Mouse (Mus musculus): ENCODE measurements around the gene Cd28. TPM values are rescaled to one million over a fixed set of nuclear protein-coding genes. Genes with fewer than 3 reads are reported as not detected.

The Cd28 gene
- polyA plus RNA-seq, 1 experiment, result not detected

DNA sequence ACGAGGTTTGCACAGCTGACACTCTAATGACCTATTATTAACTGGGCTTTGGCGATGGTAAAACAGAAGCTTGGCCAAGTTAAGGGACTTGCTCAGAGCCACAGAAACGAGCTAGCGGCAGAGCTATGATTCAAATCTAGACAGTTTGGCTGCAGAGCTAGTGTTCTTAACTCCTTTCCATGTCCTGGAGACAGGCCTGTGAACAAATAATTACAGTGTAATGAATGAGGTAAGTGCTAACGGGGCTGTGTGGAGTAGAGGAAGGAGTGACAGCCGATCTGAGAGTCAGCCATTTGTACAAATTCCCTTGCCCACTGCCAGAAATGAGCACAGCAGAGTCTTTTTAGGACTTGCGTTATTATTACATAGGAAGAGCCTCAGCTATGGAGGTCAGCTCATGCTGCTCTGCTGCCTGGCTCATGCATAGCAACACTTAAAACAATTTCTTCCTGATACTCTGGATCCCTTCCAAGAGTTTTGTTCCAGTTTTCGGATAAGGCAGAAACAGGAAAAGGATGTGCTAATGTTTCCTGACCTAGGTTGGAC lies 876 bp upstream of the Cd28 start:
- 18% methylated on average over 8 of the region's 8 CpGs for WGBS
- no peak for TF ChIP-seq CTCF (IDR thresholded peaks at IDR 0.05; ENCODE audit: insufficient read depth, low read depth, low read length)
- no peak for TF ChIP-seq POLR2A (IDR thresholded peaks at IDR 0.05; ENCODE audit: insufficient read depth, low read depth, low read length)
- H3K4me1 ChIP-seq (ENCODE audit: control insufficient read depth, insufficient read depth, low read length), result no peaks in the 10 kb centered on the region
- peak overlapping the region; percentile 15; the same call in 1 of the 2 replicates for H3K27ac ChIP-seq (ENCODE audit: insufficient read depth, low read depth, low read length)
- no peak overlapping the region for H3K4me3 ChIP-seq (ENCODE audit: insufficient read depth, low read depth, low read length)

DNA sequence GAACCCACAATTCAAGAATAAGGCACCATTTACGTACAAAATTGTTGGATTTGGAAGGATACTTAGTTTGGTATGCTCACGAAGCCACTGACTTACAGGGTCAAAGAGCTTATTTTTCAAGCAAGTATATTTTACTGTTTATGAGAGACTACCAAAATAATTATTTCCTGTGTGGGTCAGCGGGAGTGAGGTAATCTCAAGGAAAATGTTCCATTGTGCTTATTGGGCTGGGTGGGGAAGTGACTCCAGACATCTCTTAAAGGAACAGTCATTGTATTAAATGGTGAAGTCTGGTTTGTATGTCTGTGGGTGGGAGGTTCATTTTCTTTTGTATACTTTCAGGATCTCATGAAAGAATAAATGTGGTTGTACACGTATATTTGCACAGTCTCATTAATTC lies 2.0 kb downstream of the Cd28 start:
- H3K27ac ChIP-seq (ENCODE audit: insufficient read depth, low read depth, low read length), result no peak overlapping the region
- H3K4me3 ChIP-seq (ENCODE audit: insufficient read depth, low read depth, low read length), result no peak overlapping the region
- 88% methylated on average over 4 of the region's 4 CpGs for WGBS
- H3K4me1 ChIP-seq (ENCODE audit: control insufficient read depth, insufficient read depth, low read length), result no peaks in the 10 kb centered on the region
- TF ChIP-seq POLR2A (IDR thresholded peaks at IDR 0.05; ENCODE audit: insufficient read depth, low read depth, low read length) (no peak), CTCF (IDR thresholded peaks at IDR 0.05; ENCODE audit: insufficient read depth, low read depth, low read length) (no peak)

DNA sequence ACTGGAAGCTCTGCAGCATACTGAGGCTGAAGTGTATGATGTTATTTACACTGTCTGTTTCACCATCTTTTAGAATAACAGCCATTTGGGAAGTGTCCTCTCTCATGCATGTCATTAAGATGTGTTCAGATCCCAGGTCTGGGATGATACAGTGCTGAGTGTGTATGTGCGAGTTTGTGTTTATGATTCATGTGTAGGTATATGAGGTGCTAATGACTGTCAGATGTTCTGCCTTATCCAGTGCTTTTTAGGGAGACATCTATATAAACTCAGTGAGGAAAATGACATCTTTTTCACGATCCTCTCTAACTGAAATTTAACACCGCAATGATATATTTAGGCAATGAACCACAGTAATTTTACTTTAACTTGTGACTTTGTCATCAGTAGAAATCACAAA lies 7.0 kb downstream of the Cd28 start:
- Histone ChIP-seq H3K4me1 (ENCODE audit: control insufficient read depth, insufficient read depth, low read length) (no peaks in the 10 kb centered on the region), H3K27ac (ENCODE audit: insufficient read depth, low read depth, low read length) (no peak overlapping the region), H3K4me3 (ENCODE audit: insufficient read depth, low read depth, low read length) (no peak overlapping the region)
- WGBS, result 94% methylated on average over 3 of the region's 3 CpGs
- TF ChIP-seq POLR2A (IDR thresholded peaks at IDR 0.05; ENCODE audit: insufficient read depth, low read depth, low read length) (no peak), CTCF (IDR thresholded peaks at IDR 0.05; ENCODE audit: insufficient read depth, low read depth, low read length) (no peak)

DNA sequence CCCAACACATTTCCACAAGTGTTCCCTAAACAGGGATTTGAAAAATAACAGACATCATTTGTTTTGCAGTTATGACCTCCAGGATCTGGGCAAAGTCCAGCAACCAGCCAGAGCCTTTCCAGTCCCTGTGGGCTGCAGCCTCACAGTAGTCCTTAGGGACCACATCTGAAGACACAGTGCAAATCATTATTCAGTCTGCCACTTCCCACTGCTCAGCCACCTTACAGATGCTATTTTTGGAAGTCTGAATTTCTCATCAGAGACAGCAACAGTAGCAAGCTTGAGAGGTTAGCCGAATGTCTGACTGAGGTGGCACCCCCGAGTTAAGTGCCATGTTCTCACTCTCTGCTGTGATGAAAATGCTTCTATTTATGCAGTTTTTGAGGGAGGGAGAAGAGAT lies 15.3 kb downstream of the Cd28 start:
- no peak overlapping the region for H3K4me3 ChIP-seq (ENCODE audit: insufficient read depth, low read depth, low read length)
- no peak overlapping the region for H3K27ac ChIP-seq (ENCODE audit: insufficient read depth, low read depth, low read length)
- TF ChIP-seq CTCF (IDR thresholded peaks at IDR 0.05; ENCODE audit: insufficient read depth, low read depth, low read length), result no peak
- TF ChIP-seq POLR2A (IDR thresholded peaks at IDR 0.05; ENCODE audit: insufficient read depth, low read depth, low read length), result no peak
- 69% methylated on average over 2 of the region's 2 CpGs for WGBS
- H3K4me1 ChIP-seq (ENCODE audit: control insufficient read depth, insufficient read depth, low read length), result no peaks in the 10 kb centered on the region

DNA sequence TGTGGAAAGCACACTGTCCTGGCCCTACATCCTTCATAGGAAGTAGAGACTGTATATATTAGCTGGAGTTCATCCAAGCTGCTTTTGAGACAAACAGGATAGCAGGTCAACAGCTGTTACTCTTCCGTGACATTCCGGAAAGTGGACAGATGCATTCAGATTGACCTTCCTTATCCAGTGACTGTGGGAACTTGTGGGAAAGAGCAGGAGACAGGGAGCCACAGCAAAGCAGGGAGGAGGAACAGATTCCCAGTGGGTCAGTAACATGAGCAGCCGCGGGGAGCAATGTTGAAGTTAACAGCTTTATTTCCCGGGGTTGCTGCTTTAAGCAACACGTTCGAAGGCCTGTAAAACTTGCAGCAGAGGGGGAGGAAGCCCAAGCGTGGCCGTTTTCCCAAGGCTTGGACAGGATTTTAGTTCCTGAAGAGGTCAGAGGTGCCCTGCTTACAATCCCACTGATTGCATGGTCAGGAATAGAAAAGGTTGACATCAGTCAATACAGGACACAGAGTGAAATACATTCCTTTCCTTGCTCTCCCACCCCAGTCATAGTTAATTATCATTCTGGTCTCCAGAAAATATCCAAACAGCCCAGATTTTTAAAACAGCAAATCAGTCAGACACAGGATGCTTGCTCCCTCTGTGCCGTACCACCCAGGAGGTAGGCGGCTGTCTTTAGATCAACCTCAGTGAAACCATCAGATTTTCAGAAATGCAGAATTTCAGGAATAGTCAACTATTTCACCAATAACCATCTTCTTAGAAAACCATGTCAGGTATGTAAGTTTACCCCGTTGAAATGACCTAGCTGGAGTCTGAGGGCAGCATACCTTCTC lies 18.7 kb downstream of the Cd28 start:
- no peak overlapping the region for H3K27ac ChIP-seq (ENCODE audit: insufficient read depth, low read depth, low read length)
- H3K4me1 ChIP-seq (ENCODE audit: control insufficient read depth, insufficient read depth, low read length), result no peaks in the 10 kb centered on the region
- TF ChIP-seq CTCF (IDR thresholded peaks at IDR 0.05; ENCODE audit: insufficient read depth, low read depth, low read length) (no peak), POLR2A (IDR thresholded peaks at IDR 0.05; ENCODE audit: insufficient read depth, low read depth, low read length) (no peak)
- 78% methylated on average over 12 of the region's 12 CpGs for WGBS
- H3K4me3 ChIP-seq (ENCODE audit: insufficient read depth, low read depth, low read length), result no peak overlapping the region

DNA sequence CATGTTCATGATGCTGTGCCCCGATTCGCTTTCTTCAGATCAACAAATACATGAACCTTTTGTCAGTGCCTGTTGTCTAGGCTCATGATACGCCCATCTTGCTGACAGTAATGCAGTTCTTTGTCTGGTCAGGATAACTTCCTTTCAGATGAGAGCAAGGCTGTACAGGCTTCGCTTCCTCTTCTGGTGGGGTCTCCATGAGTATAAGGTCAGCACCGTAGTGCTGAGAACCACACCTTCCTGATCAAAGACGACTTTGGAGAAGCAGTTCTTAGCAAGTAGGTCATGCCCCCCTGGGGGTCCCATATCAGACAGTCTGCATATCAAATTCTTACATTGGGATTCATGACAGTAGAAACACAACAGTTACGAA lies 19.3 kb downstream of the Cd28 start:
- H3K27ac ChIP-seq (ENCODE audit: insufficient read depth, low read depth, low read length), result no peak overlapping the region
- TF ChIP-seq POLR2A (IDR thresholded peaks at IDR 0.05; ENCODE audit: insufficient read depth, low read depth, low read length) (no peak), CTCF (IDR thresholded peaks at IDR 0.05; ENCODE audit: insufficient read depth, low read depth, low read length) (no peak)
- H3K4me1 ChIP-seq (ENCODE audit: control insufficient read depth, insufficient read depth, low read length), result no peaks in the 10 kb centered on the region
- WGBS, result 89% methylated on average over 7 of the region's 7 CpGs
- H3K4me3 ChIP-seq (ENCODE audit: insufficient read depth, low read depth, low read length), result no peak overlapping the region

DNA sequence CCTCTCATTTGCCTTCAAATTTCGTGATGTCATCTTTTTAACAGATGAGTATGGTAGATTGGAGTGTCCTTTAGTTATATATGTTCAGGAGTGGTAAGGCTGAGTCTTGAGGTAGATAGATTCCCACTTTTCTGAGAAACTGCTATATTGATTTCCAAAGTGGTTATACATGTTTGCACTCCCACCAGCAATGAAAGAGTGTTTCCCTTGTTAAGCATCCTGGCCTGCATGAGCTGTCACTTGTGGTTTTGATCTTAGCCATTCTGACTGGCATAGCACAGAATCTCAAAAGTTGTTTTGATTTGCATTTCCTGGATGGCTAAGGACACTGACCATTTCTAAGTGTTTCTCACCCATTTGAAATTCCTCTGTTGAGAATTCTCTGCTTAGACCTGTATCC lies 27.7 kb downstream of the Cd28 start:
- Histone ChIP-seq H3K4me3 (ENCODE audit: insufficient read depth, low read depth, low read length) (no peak overlapping the region), H3K4me1 (ENCODE audit: control insufficient read depth, insufficient read depth, low read length) (peaks cover 4% of the 10 kb centered on the region; the same call in 1 of the 2 replicates), H3K27ac (ENCODE audit: insufficient read depth, low read depth, low read length) (no peak overlapping the region)
- TF ChIP-seq CTCF (IDR thresholded peaks at IDR 0.05; ENCODE audit: insufficient read depth, low read depth, low read length) (no peak), POLR2A (IDR thresholded peaks at IDR 0.05; ENCODE audit: insufficient read depth, low read depth, low read length) (no peak)
- WGBS, result 80% methylated on average over 1 of the region's 1 CpGs

DNA sequence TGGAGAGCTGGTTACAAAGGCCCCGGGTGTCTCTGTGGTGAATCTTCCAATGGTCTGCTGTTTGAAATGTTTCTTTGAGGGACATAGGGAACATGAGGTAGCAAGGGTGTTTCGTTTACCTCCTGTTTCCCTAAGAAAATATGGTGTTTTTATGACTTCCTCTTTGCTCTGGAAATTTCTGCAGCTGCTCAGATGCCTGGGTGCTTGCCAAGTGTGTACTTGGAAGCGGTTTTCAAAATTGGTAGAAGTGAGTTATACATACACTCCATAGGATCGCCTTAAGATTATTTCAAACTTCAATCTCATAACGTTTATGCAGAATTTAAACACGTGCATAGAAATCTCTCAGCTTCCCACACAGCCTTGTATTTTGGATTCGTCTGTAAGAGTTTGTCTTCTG lies 29.1 kb downstream of the Cd28 start:
- H3K4me1 ChIP-seq (ENCODE audit: control insufficient read depth, insufficient read depth, low read length), result peaks cover 4% of the 10 kb centered on the region; the same call in 1 of the 2 replicates
- TF ChIP-seq POLR2A (IDR thresholded peaks at IDR 0.05; ENCODE audit: insufficient read depth, low read depth, low read length), result no peak
- no peak for TF ChIP-seq CTCF (IDR thresholded peaks at IDR 0.05; ENCODE audit: insufficient read depth, low read depth, low read length)
- H3K4me3 ChIP-seq (ENCODE audit: insufficient read depth, low read depth, low read length), result no peak overlapping the region
- no peak overlapping the region for H3K27ac ChIP-seq (ENCODE audit: insufficient read depth, low read depth, low read length)
- WGBS, result 45% methylated on average over 7 of the region's 7 CpGs

DNA sequence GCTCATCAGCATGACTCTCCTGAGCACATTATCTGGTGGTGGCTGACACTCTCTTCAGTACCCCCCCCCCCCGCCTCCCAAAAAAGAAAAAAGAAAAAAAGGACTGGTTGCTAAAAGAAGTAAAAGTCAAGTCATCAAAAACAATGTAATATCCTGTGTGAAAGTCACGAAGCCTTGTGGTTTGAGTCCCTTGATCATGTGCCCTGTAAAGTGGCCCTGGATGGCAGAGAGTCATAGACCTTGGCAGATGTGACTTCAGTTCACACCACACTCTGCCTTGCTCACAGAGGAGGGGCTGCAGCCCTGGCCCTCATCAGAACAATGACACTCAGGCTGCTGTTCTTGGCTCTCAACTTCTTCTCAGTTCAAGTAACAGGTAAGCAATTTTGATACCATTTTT lies 29.6 kb downstream of the Cd28 start:
- Histone ChIP-seq H3K27ac (ENCODE audit: insufficient read depth, low read depth, low read length) (no peak overlapping the region), H3K4me1 (ENCODE audit: control insufficient read depth, insufficient read depth, low read length) (peaks cover 4% of the 10 kb centered on the region; the same call in 1 of the 2 replicates), H3K4me3 (ENCODE audit: insufficient read depth, low read depth, low read length) (no peak overlapping the region)
- WGBS, result 70% methylated on average over 2 of the region's 2 CpGs
- TF ChIP-seq CTCF (IDR thresholded peaks at IDR 0.05; ENCODE audit: insufficient read depth, low read depth, low read length) (no peak), POLR2A (IDR thresholded peaks at IDR 0.05; ENCODE audit: insufficient read depth, low read depth, low read length) (no peak)

Data from olfactory bulb, adult 2 months (tissue).